Comparison of ENCODE assay signal across 10 mouse cellular contexts in the genomic region with DNA sequence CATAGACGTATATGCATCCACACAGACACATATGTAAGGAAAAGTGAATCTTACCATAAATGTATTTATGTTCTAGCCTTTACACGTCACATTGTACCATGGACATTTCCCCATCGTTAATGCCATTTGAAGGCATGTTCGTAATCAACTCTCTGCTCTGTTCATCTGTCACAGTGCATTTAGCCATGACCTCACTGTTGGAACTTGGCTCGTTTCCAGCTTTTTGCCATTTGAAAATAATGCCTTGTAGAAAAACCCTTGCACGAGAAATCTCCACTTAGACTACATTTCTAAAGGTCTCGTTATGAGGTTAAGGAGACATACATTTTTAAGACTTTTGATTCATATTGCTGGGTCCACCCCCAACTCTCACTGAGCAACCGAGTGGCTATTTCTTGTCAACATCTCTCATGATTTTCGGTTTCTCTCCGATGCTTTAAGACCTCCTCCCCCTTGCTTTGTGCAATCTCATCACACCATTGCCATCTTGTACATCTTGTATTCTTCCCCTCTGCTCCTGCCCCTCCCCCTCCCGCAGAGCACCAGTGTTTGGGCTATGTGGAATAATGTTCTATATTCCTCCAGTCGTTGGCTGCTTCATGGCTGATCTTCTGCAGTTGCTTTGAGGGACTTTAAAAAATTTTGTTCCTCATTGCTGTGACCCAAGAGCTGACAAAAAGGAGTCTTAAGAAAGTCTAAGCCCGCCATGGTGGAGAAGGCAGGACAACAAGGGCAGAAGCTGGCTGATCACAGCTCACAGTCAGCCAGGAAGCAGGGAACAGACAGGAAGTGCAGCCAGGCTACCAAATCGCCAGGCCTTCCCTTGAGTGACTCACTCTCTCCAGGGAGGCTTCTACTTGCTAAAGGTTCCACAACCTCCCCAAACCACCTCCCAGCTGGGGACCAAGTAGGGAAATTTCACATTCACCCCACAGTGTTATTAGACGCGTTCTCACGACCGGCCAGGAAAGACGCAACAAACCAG. TPM values are rescaled to one million over a fixed set of nuclear protein-coding genes. Genes with fewer than 3 reads are reported as not detected.
A peak's percentile ranks its signal among the peaks of the same experiment; 100 is the strongest.
DNase-seq lines count a peak whose midpoint lies in the region; ATAC-seq and TF ChIP-seq lines count a peak whose summit lies in the region.
"Had no signal": no experiment of that assay in that cellular context is flagged by ENCODE, and none has a peak within 500 bp of the region (broad histone marks: within the 10 kb centered on the region; RNA-seq: fewer than 3 reads in every experiment).

No protein-coding gene starts in this region.

- H3K4me1 ChIP-seq in lung, embryonic 14.5 days (ENCODE audit: insufficient read depth), result no peaks in the 10 kb centered on the region
- no peaks in the 10 kb centered on the region for H3K4me1 ChIP-seq in liver, embryonic 11.5 days (replicated peaks; ENCODE audit: control insufficient read depth, insufficient read depth, low read length)
- H3K4me1 ChIP-seq: liver, embryonic 15.5 days had no signal

- no peak overlapping the region for H3K4me3 ChIP-seq in lung, embryonic 14.5 days (ENCODE audit: low read depth, low read length)
- no peak overlapping the region for H3K4me3 ChIP-seq in liver, embryonic 11.5 days (ENCODE audit: low read depth, low read length)
- H3K4me3 ChIP-seq: hindbrain, embryonic 12.5 days; liver, embryonic 15.5 days had no signal

- no peak for ATAC-seq in lung, embryonic 14.5 days (ENCODE audit: insufficient read depth)
- no peak for ATAC-seq in liver, embryonic 11.5 days (replicated peaks; ENCODE audit: low FRiP score)

- H3K9ac ChIP-seq in lung, embryonic 14.5 days, result no peak overlapping the region
- no peak overlapping the region for H3K9ac ChIP-seq in liver, embryonic 11.5 days (ENCODE audit: low read depth, low read length)
- H3K9ac ChIP-seq: hindbrain, embryonic 12.5 days; liver, embryonic 15.5 days had no signal

- no peak overlapping the region for H3K27ac ChIP-seq in lung, embryonic 14.5 days (ENCODE audit: low read depth)
- no peak overlapping the region for H3K27ac ChIP-seq in liver, embryonic 11.5 days (ENCODE audit: low read depth, low read length)
- H3K27ac ChIP-seq: hindbrain, embryonic 12.5 days; liver, embryonic 15.5 days had no signal

- H3K36me3 ChIP-seq in lung, embryonic 14.5 days (ENCODE audit: insufficient read depth), result no peaks in the 10 kb centered on the region
- H3K36me3 ChIP-seq in liver, embryonic 11.5 days (ENCODE audit: control insufficient read depth, insufficient read depth, low read length), result no peaks in the 10 kb centered on the region
- H3K36me3 ChIP-seq: hindbrain, embryonic 12.5 days; liver, embryonic 15.5 days had no signal

- no peaks in the 10 kb centered on the region for H3K9me3 ChIP-seq in lung, embryonic 14.5 days (ENCODE audit: low read depth, low read length)
- no peaks in the 10 kb centered on the region for H3K9me3 ChIP-seq in liver, embryonic 11.5 days (ENCODE audit: control insufficient read depth, low read length)
- H3K9me3 ChIP-seq: hindbrain, embryonic 12.5 days; liver, embryonic 15.5 days had no signal

- 64% methylated on average over 19 of the region's 19 CpGs for WGBS in lung, embryonic 14.5 days
- WGBS in liver, embryonic 11.5 days, result 81% methylated on average over 19 of the region's 19 CpGs

- DNase-seq in embryo, embryonic 11 days, result peak; percentile 10
- no peak for DNase-seq in embryo, embryonic 10 days (ENCODE audit: low spot score)
- DNase-seq in lung, embryonic 14.5 days, result peak; percentile 80
- no peak for DNase-seq in lung, adult 18-20 months
- DNase-seq in cerebellum, adult 9-11 months, result peak; percentile 14
- peak; percentile 48 for DNase-seq in retina, embryonic 14.5 days (ENCODE audit: low spot score)
- DNase-seq in right cerebral cortex, postnatal 4 days, result no peak
- DNase-seq in liver, embryonic 11.5 days (ENCODE audit: low spot score), result no peak

- TF ChIP-seq CTCF in lung, embryonic 14.5 days (IDR thresholded peaks at IDR 0.05; ENCODE audit: low read depth), result no peak

- no peak overlapping the region for H3K4me2 ChIP-seq in lung, embryonic 14.5 days
- no peak overlapping the region for H3K4me2 ChIP-seq in liver, embryonic 11.5 days
- H3K4me2 ChIP-seq: hindbrain, embryonic 12.5 days; liver, embryonic 15.5 days had no signal

- H3K27me3 ChIP-seq in lung, embryonic 14.5 days (ENCODE audit: insufficient read depth, low read length), result no peaks in the 10 kb centered on the region
- no peaks in the 10 kb centered on the region for H3K27me3 ChIP-seq in liver, embryonic 11.5 days (replicated peaks; ENCODE audit: control insufficient read depth, insufficient read depth, low read length)
- H3K27me3 ChIP-seq: hindbrain, embryonic 12.5 days; liver, embryonic 15.5 days had no signal

RNA-seq across cellular contexts. Expression of gene Ppp2r3a, which starts 40.4 kb away (rescaled TPM):
- polyA plus RNA-seq in lung, embryonic 14.5 days (2014; fragmentation: Nextera tagmentation; extraction: Ambion mirVana), result 14.2 and 14.4 TPM in 2 replicates
- 7.5 and 7.9 TPM in 2 replicates for polyA plus RNA-seq in liver, embryonic 11.5 days (2014; fragmentation: Nextera tagmentation; extraction: Ambion mirVana)

Comparison
In these comparisons a context has a peak if more than half of its experiments do, and no peak if none do; other contexts are left out.
1. DNase-seq: peak in embryo, embryonic 11 days (single experiment), lung, embryonic 14.5 days (single experiment), cerebellum, adult 9-11 months (single experiment) and retina, embryonic 14.5 days (single experiment); none in embryo, embryonic 10 days (single experiment), lung, adult 18-20 months (0 of 2), right cerebral cortex, postnatal 4 days (single experiment) and liver, embryonic 11.5 days (single experiment).